Mouse (Mus musculus) erythroblast, embryonic 14.5 days (primary cell): Measurements from ENCODE around the gene Bap1.

Source experiments
- GATA1 ChIP-seq: IDR thresholded peaks from 2 replicates; pipeline ENCODE4 v1.6.1; 2012; ENCODE audit warnings: low read length, inconsistent platforms, mixed read lengths
- TAL1 ChIP-seq: IDR thresholded peaks from 3 replicates; pipeline ENCODE4 v1.6.1; 2012; ENCODE audit warnings: low read length, inconsistent platforms, mixed read lengths

DNA sequence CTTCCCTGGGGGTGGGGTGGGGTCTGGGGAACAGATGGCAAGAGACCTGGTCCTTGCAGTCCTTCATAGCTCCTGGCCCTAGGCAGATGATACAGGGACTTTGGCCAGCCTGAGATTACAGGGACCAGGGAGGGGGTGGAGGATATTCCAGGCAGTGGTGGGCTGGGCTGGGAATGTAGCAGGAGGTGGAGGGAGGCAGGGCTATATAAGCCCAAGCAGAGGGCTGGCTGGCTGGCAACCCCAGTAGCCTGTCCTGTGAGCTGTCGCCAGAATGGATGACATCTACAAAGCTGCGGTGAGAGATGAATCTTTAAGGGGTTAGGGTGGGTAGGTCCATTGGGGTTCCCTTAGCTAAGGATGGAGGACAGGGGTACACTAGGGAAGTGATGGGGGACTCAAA, 43.2 kb upstream of the Bap1 start, which contains the start of gene Tnnc1:
- TF ChIP-seq TAL1, result no peak
- no peak for TF ChIP-seq GATA1
